Mouse (Mus musculus) brown adipose tissue, adult 24 weeks (tissue): ENCODE data around the gene D930020B18Rik. TPM values are rescaled to one million over a fixed set of nuclear protein-coding genes. Genes with fewer than 3 reads are reported as not detected.

Source experiments
- polyA plus RNA-seq: library from polyadenylated mRNA; stranded (reverse); fragments of >200 nt; gene quantifications from 2 replicates; pipeline ENCODE4 v1.2.4, GENCODE M21; 2012; ENCODE audit not compliant: missing spikeins, insufficient read depth, insufficient read length

D930020B18Rik gene
- polyA plus RNA-seq, 1 experiment, result not detected

Other genes starting within 250 kb of the D930020B18Rik start
- 17.3 and 25.1 TPM in 2 replicates for gene Rassf3, start 165.2 kb upstream of the D930020B18Rik start, polyA plus RNA-seq
- 9.4 and 16.4 TPM in 2 replicates for gene Tbk1, start 54.8 kb upstream of the D930020B18Rik start, polyA plus RNA-seq
- 30.2 and 40.6 TPM in 2 replicates for gene Xpot, start 15.3 kb upstream of the D930020B18Rik start, polyA plus RNA-seq
- 2.8 TPM in 2 replicates for gene BC048403, start 98.3 kb downstream of the D930020B18Rik start, polyA plus RNA-seq